In the genomic region with DNA sequence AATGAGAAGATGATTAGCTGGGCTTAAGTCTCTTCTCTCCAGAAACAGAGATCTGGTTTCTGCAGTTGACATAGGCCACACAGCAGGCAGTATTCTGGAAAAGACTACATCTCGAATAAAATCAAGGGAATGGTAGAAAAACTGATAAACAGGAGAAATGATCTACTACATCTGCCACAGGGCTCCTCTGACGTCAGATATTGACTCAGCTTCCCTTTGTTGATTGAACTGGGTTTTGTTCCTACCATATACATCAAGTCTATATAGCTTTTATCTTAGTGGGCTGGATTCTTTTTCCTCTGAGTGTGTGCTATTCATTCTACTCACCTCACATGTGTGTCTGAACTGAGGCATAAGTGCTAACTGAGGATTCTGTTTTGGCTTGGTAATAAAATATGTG, we compare ENCODE assay signal across 23 mouse cellular contexts.
DNase-seq lines count a peak whose midpoint lies in the region; ATAC-seq and TF ChIP-seq lines count a peak whose summit lies in the region.
"Had no signal": no experiment of that assay in that cellular context is flagged by ENCODE, and none has a peak within 500 bp of the region (broad histone marks: within the 10 kb centered on the region; RNA-seq: fewer than 3 reads in every experiment).

No protein-coding gene starts in this region.

- H3K4me1 ChIP-seq in thymus, adult 2 months (replicated peaks; ENCODE audit: control insufficient read depth, insufficient read depth, low read length) = no peaks in the 10 kb centered on the region
- peaks cover 14% of the 10 kb centered on the region; the same call in 1 of the 2 replicates for H3K4me1 ChIP-seq in small intestine, adult 2 months (ENCODE audit: control insufficient read depth, insufficient read depth, insufficient read length, low read length)
- peaks cover 5% of the 10 kb centered on the region; the same call in 1 of the 2 replicates for H3K4me1 ChIP-seq in midbrain, embryonic 13.5 days (replicated peaks)
- H3K4me1 ChIP-seq: embryonic facial prominence, embryonic 15.5 days; heart, embryonic 15.5 days; hindbrain, embryonic 10.5 days had no signal

- no peaks in the 10 kb centered on the region for H3K36me3 ChIP-seq in thymus, adult 2 months (ENCODE audit: control insufficient read depth, insufficient read depth, low read length)
- no peaks in the 10 kb centered on the region for H3K36me3 ChIP-seq in small intestine, adult 2 months (ENCODE audit: control insufficient read depth, insufficient read depth, low read length)
- H3K36me3 ChIP-seq in midbrain, embryonic 13.5 days = no peaks in the 10 kb centered on the region
- H3K36me3 ChIP-seq: embryonic facial prominence, embryonic 15.5 days; forebrain, embryonic 10.5 days; heart, embryonic 15.5 days; hindbrain, embryonic 10.5 days had no signal

- no peak for DNase-seq in thymus, adult 2 months
- DNase-seq in thymus, postnatal 14 days = no peak
- DNase-seq in heart, postnatal 10 days = no peak
- no peak for DNase-seq in layer of hippocampus, postnatal 14 days (ENCODE audit: low spot score in 2 of 2)
- DNase-seq: adrenal gland, adult 8-10 months; adrenal gland, postnatal 36 days; cerebellum, adult 2 months; cerebellum, postnatal 14 days; embryo, embryonic 11 days; heart, adult 18-20 months had no signal

- no peaks in the 10 kb centered on the region for H3K9me3 ChIP-seq in midbrain, embryonic 13.5 days
- H3K9me3 ChIP-seq: embryonic facial prominence, embryonic 15.5 days; forebrain, embryonic 10.5 days; heart, embryonic 15.5 days; hindbrain, embryonic 10.5 days had no signal

- peak overlapping the region; percentile 86 for H3K27ac ChIP-seq in thymus, adult 2 months (ENCODE audit: control insufficient read depth, insufficient read depth, low read length)
- peak overlapping the region; percentile 30 for H3K27ac ChIP-seq in small intestine, adult 2 months (ENCODE audit: insufficient read depth, low read depth, low read length)
- no peak overlapping the region for H3K27ac ChIP-seq in midbrain, embryonic 13.5 days
- H3K27ac ChIP-seq: embryonic facial prominence, embryonic 15.5 days; forebrain, embryonic 10.5 days; heart, embryonic 15.5 days; hindbrain, embryonic 10.5 days; hindbrain, embryonic 14.5 days had no signal

- TF ChIP-seq POLR2A in thymus, adult 2 months (IDR thresholded peaks at IDR 0.05; ENCODE audit: control insufficient read depth, extremely low read depth, insufficient read depth, low read length, poor library complexity) = no peak
- TF ChIP-seq POLR2A in small intestine, adult 2 months (IDR thresholded peaks at IDR 0.05; ENCODE audit: low read depth, low read length) = no peak

- no peaks in the 10 kb centered on the region for H3K27me3 ChIP-seq in thymus, adult 2 months (ENCODE audit: control insufficient read depth, insufficient read depth, low read length)
- H3K27me3 ChIP-seq in small intestine, adult 2 months (ENCODE audit: control insufficient read depth, insufficient read depth, low read length) = no peaks in the 10 kb centered on the region
- H3K27me3 ChIP-seq in midbrain, embryonic 13.5 days = no peaks in the 10 kb centered on the region
- H3K27me3 ChIP-seq: embryonic facial prominence, embryonic 15.5 days; heart, embryonic 15.5 days; Patski had no signal

- peak overlapping the region; percentile 79 for H3K4me3 ChIP-seq in thymus, adult 2 months (ENCODE audit: control insufficient read depth, insufficient read depth, low read length)
- H3K4me3 ChIP-seq in small intestine, adult 2 months (ENCODE audit: low read depth, low read length) = peak overlapping the region; percentile 28; the same call in 1 of the 2 replicates
- no peak overlapping the region for H3K4me3 ChIP-seq in midbrain, embryonic 13.5 days (replicated peaks)
- H3K4me3 ChIP-seq: embryonic facial prominence, embryonic 15.5 days; erythroblast, embryonic 14.5 days; forebrain, embryonic 10.5 days; heart, embryonic 15.5 days; hindbrain, embryonic 10.5 days had no signal

- intact Hi-C loops in heart, postnatal 10 days (cut with DNase I) = no loop called here

- H3K9ac ChIP-seq in midbrain, embryonic 13.5 days (replicated peaks) = no peak overlapping the region
- H3K9ac ChIP-seq: embryonic facial prominence, embryonic 15.5 days; heart, embryonic 15.5 days; hindbrain, embryonic 14.5 days had no signal

- TF ChIP-seq CTCF in thymus, adult 2 months (IDR thresholded peaks at IDR 0.05; ENCODE audit: borderline replicate concordance, control insufficient read depth, extremely low read depth, insufficient read depth, low read length, poor library complexity) = no peak
- TF ChIP-seq CTCF in small intestine, adult 2 months (IDR thresholded peaks at IDR 0.05; ENCODE audit: extremely low read depth, insufficient read length, insufficient replicate concordance, low read depth, low read length) = no peak

- H3K4me2 ChIP-seq in midbrain, embryonic 13.5 days (replicated peaks) = no peak overlapping the region
- H3K4me2 ChIP-seq: embryonic facial prominence, embryonic 15.5 days; heart, embryonic 11.5 days; heart, embryonic 15.5 days; hindbrain, embryonic 14.5 days had no signal

- 70% methylated on average over 2 of the region's 2 CpGs for WGBS in thymus, adult 2 months
- WGBS in small intestine, adult 2 months = 42% methylated on average over 2 of the region's 2 CpGs
- WGBS in midbrain, embryonic 13.5 days = 80% methylated on average over 2 of the region's 2 CpGs

- peak; percentile 48 for ATAC-seq in activated CD4-positive, CD25-positive, alpha-beta regulatory T cell, adult 4 months
- ATAC-seq in inflammation-experienced regulatory T-cells, adult 6 months = peak; percentile 46
- ATAC-seq in midbrain, embryonic 13.5 days = no peak
- ATAC-seq: forebrain, embryonic 14.5 days; Patski had no signal
